Comparison of ENCODE assay signal across 8 mouse cellular contexts in the genomic region with DNA sequence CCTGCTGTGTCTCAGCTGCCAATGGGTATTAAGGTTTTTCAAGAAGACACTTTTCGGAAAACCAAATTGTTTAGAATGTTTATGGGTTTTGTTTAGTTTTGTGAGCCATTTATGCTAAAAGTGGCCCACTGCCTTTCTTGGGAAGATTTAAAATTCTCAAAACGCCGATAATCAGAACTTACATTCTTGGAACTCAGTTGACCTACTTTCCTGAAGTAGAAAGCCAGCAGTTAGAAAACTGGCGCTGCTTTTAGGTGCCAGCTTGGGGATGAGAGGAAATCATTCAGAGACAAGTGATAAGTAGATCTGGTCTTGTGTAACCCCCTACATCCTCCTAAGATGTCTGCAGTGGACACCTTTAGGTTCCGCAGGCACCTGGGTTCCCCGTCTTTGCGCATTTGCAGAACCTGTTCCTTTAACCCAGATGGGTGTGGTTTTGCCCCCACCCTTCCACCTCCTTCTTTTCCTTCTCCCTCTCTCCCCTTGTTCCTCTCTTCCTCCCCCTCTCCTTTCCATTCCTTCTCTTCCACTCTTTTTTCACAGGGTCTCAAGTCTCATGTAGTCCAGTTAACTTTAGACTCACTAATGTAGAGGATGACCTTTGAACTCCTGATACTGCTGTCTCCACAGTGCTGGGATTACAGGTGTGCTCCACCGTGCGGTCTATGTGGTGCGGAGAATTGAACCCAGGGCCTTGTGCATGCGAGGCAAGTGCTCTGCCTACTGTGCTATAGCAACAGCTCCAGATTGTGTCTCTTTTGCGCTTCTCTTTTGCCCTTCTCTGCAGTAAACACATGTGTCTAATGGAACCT. TPM values are rescaled to one million over a fixed set of nuclear protein-coding genes. Genes with fewer than 3 reads are reported as not detected.
DNase-seq lines count a peak whose midpoint lies in the region; ATAC-seq lines count a peak whose summit lies in the region.

No protein-coding gene starts in this region.

- no peaks in the 10 kb centered on the region for H3K9me3 ChIP-seq in embryonic facial prominence, embryonic 15.5 days (replicated peaks)
- no peaks in the 10 kb centered on the region for H3K9me3 ChIP-seq in neural tube, embryonic 14.5 days (ENCODE audit: control insufficient read depth, low read length)

- H3K4me3 ChIP-seq in embryonic facial prominence, embryonic 15.5 days (replicated peaks), result peak overlapping the region; percentile 91
- peak overlapping the region; percentile 62 for H3K4me3 ChIP-seq in neural tube, embryonic 14.5 days (ENCODE audit: low read depth, low read length)

- WGBS in embryonic facial prominence, embryonic 15.5 days, result 56% methylated on average over 12 of the region's 12 CpGs
- 72% methylated on average over 12 of the region's 12 CpGs for WGBS in neural tube, embryonic 14.5 days

- H3K4me1 ChIP-seq in embryonic facial prominence, embryonic 15.5 days, result peaks cover 35% of the 10 kb centered on the region
- peaks cover 7% of the 10 kb centered on the region for H3K4me1 ChIP-seq in neural tube, embryonic 14.5 days (ENCODE audit: control insufficient read depth, insufficient read depth, low read length)

- H3K36me3 ChIP-seq in embryonic facial prominence, embryonic 15.5 days, result 0 out of 2 replicates have a peak, but pooled peaks cover 2% of the 10 kb centered on the region
- H3K36me3 ChIP-seq in neural tube, embryonic 14.5 days (ENCODE audit: control insufficient read depth, insufficient read depth, low read length), result no peaks in the 10 kb centered on the region

- H3K27me3 ChIP-seq in embryonic facial prominence, embryonic 15.5 days, result no peaks in the 10 kb centered on the region
- no peaks in the 10 kb centered on the region for H3K27me3 ChIP-seq in neural tube, embryonic 14.5 days (ENCODE audit: control insufficient read depth, insufficient read depth, low read length)

- H3K9ac ChIP-seq in embryonic facial prominence, embryonic 15.5 days, result peak overlapping the region; percentile 83
- H3K9ac ChIP-seq in neural tube, embryonic 14.5 days (replicated peaks; ENCODE audit: low read depth, low read length), result peak overlapping the region; percentile 69; the same call in 1 of the 2 replicates

- H3K4me2 ChIP-seq in embryonic facial prominence, embryonic 15.5 days (replicated peaks), result peak overlapping the region; percentile 65
- peak overlapping the region; percentile 67 for H3K4me2 ChIP-seq in neural tube, embryonic 14.5 days (ENCODE audit: low read depth, low read length)

- DNase-seq in cerebellum, adult 9-10 months, result peak; percentile 21
- DNase-seq in cerebellum, adult 11 months, result no peak
- DNase-seq in A20 (ENCODE audit: low read depth, low spot score) (peak; percentile 68), liver (peak; percentile 35)
- no peak for DNase-seq in layer of hippocampus, adult 9-11 months
- no peak for DNase-seq in ovary, postnatal 36 days (ENCODE audit: low spot score)

- no peak for ATAC-seq in embryonic facial prominence, embryonic 15.5 days (ENCODE audit: insufficient number of reproducible peaks, low FRiP score, low TSS enrichment, low read depth)
- ATAC-seq in neural tube, embryonic 14.5 days (ENCODE audit: low read depth), result no peak

- H3K27ac ChIP-seq in embryonic facial prominence, embryonic 15.5 days (replicated peaks), result peak overlapping the region; percentile 95
- no peak overlapping the region for H3K27ac ChIP-seq in neural tube, embryonic 14.5 days (ENCODE audit: low read depth, low read length)

RNA-seq across cellular contexts. Expression of gene Cmtm6, which starts 1.2 kb away (rescaled TPM):
- 46.9 and 48.1 TPM in 2 replicates for polyA plus RNA-seq in embryonic facial prominence, embryonic 15.5 days (2015; fragmentation: Nextera tagmentation; extraction: Ambion mirVana)
- 15.0 and 22.9 TPM in 2 replicates for polyA plus RNA-seq in neural tube, embryonic 14.5 days (2014; fragmentation: Nextera tagmentation; extraction: Ambion mirVana)

RNA-seq across cellular contexts. Expression of gene Dync1li1, which starts 43.5 kb away (rescaled TPM):
- polyA plus RNA-seq in embryonic facial prominence, embryonic 15.5 days (2015; fragmentation: Nextera tagmentation; extraction: Ambion mirVana), result 55.8 and 64.7 TPM in 2 replicates
- 131 and 141 TPM in 2 replicates for polyA plus RNA-seq in neural tube, embryonic 14.5 days (2014; fragmentation: Nextera tagmentation; extraction: Ambion mirVana)

RNA-seq across cellular contexts. Expression of gene Cmtm7, which starts 49.6 kb away (rescaled TPM):
- polyA plus RNA-seq in embryonic facial prominence, embryonic 15.5 days (2015; fragmentation: Nextera tagmentation; extraction: Ambion mirVana), result 121 and 126 TPM in 2 replicates
- 5.4 and 9.7 TPM in 2 replicates for polyA plus RNA-seq in neural tube, embryonic 14.5 days (2014; fragmentation: Nextera tagmentation; extraction: Ambion mirVana)

Comparison
In these comparisons a context has a peak if more than half of its experiments do, and no peak if none do; other contexts are left out.
1. DNase-seq: peak in cerebellum, adult 9-10 months (single experiment), A20 (single experiment) and liver (single experiment); none in cerebellum, adult 11 months (single experiment), layer of hippocampus, adult 9-11 months (single experiment) and ovary, postnatal 36 days (single experiment).
2. RNA of gene Cmtm7, which starts 49.6 kb away (polyA plus RNA-seq): 121 to 126 TPM in embryonic facial prominence, embryonic 15.5 days; 5.4 to 9.7 TPM in neural tube, embryonic 14.5 days; every median in the first group is over 10 times any median in the second.